Mouse (Mus musculus): ENCODE data around the gene Cnbp. TPM values are rescaled to one million over a fixed set of nuclear protein-coding genes. Genes with fewer than 3 reads are reported as not detected.

The Cnbp gene
- polyA plus RNA-seq, 1 experiment from 2014 or later = 1,199 TPM

DNA sequence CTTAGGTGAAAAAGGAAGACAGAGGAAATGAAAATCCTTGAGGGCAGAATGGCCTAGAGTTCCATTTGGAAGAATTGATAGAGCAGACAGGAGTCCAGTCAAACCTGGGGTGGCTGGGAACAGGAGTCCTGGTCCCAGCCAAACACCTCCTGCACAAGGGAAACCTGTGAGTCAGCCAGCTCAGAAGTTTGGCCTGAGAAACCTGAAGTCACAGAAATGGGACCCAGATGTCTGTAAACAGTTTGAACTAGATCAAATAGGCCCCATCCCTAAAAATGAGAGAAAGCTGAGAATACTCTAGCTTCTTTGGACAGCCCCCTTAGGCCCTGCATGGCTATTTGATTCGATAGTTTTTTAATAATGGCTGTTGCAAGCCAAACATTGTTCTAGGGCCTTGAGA is 38.2 kb downstream of the Cnbp start:
- H3K4me3 ChIP-seq (ENCODE audit: low read depth, low read length) = peak overlapping the region; percentile 84; the same call in 1 of the 2 replicates
- no peak overlapping the region for H3K9ac ChIP-seq (ENCODE audit: low read length)
- ATAC-seq (replicated peaks; ENCODE audit: low FRiP score, low TSS enrichment, low read depth) (no peak), DNase-seq (ENCODE audit: low spot score) (no peak)
- no peaks in the 10 kb centered on the region for H3K9me3 ChIP-seq (ENCODE audit: control insufficient read depth, low read length)
- H3K4me2 ChIP-seq (ENCODE audit: low read length) = peak overlapping the region; percentile 90
- peaks cover 10% of the 10 kb centered on the region for H3K4me1 ChIP-seq (replicated peaks; ENCODE audit: control insufficient read depth, insufficient read depth, low read length)
- H3K27me3 ChIP-seq (replicated peaks; ENCODE audit: control insufficient read depth, insufficient read depth, low read length) = no peaks in the 10 kb centered on the region
- 85% methylated on average over 1 of the region's 1 CpGs for WGBS
- H3K27ac ChIP-seq (ENCODE audit: low read depth) = no peak overlapping the region
- peaks cover 27% of the 10 kb centered on the region for H3K36me3 ChIP-seq (ENCODE audit: control insufficient read depth, insufficient read depth, low read length)

- Histone ChIP-seq H3K9me3 (ENCODE audit: control insufficient read depth, low read length) (no peaks in the 10 kb centered on the region), H3K4me3 (ENCODE audit: low read depth, low read length) (peak within 1 kb of the TSS; percentile 84), H3K4me2 (ENCODE audit: low read length) (peak within 1 kb of the TSS; percentile 90), H3K27me3 (replicated peaks; ENCODE audit: control insufficient read depth, insufficient read depth, low read length) (no peaks in the 10 kb centered on the region), H3K9ac (ENCODE audit: low read length) (peak within 1 kb of the TSS; percentile 71), H3K27ac (ENCODE audit: low read depth) (peak within 1 kb of the TSS; percentile 80), H3K4me1 (replicated peaks; ENCODE audit: control insufficient read depth, insufficient read depth, low read length) (peaks cover 12% of the 10 kb centered on the region), H3K36me3 (ENCODE audit: control insufficient read depth, insufficient read depth, low read length) (peaks cover 18% of the 10 kb centered on the region)
- DNase-seq (ENCODE audit: low spot score) (peak; percentile 96), ATAC-seq (replicated peaks; ENCODE audit: low FRiP score, low TSS enrichment, low read depth) (peak; percentile 97)
- WGBS = under 1% methylated on average over 44 of the region's 56 CpGs
Observed at GRCm38 (mm10) chr6:87811675-87812338, 39.1 kb downstream of the Cnbp start, which contains the start of gene Rab43. TSS of gene Rab43 (minus strand) at chr6:87812164.

DNA sequence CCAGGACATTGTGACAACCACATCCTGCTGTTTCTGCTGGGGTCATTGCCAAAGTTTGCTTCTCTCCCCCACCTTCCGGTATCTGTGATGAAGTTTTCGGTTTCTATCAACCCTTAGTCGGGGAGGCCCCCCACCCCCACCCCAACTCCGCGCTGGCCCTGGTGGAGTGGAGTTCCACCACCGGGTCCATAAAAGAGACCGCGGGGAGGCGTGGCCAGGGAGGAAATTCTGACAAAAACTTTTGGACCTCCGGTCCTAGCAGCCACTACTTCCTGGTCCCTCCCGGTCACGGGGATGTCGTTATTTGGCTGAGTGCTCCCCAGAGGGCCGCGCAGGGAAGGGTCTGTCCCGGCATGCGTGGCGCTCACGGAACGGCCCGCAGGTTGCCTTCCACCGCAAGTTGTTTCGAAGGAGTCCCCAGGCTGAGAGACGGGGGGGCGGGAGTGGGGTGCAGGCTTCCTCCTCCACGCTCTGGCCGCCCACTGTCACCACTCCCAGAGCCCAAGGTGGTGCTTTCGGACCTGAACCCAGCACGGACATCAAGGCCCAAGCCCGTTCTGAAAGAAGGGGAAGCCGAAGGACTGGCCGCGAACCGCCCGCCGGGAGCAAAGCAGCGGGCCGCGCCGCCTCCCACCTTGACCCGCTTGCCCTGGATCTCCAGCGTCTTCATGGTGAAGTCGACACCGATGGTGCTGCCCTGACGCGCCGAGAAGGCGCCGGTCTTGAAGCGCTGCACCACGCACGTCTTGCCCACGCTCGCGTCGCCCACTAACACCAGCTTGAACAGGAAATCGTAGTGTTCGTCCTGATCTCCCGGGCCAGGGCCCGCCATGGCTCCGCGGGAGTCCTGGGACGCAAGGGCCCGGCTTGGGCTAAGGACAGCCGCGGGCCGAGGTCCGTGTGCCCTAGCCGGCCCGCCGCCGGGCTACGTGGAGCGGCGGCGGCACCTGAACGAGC is 39.9 kb downstream of the Cnbp start:
- Histone ChIP-seq H3K36me3 (ENCODE audit: control insufficient read depth, insufficient read depth, low read length) (peaks cover 10% of the 10 kb centered on the region), H3K9ac (ENCODE audit: low read length) (peak overlapping the region; percentile 71), H3K4me3 (ENCODE audit: low read depth, low read length) (peak overlapping the region; percentile 84), H3K4me2 (ENCODE audit: low read length) (peak overlapping the region; percentile 90), H3K27ac (ENCODE audit: low read depth) (peak overlapping the region; percentile 80), H3K9me3 (ENCODE audit: control insufficient read depth, low read length) (no peaks in the 10 kb centered on the region), H3K4me1 (replicated peaks; ENCODE audit: control insufficient read depth, insufficient read depth, low read length) (peaks cover 13% of the 10 kb centered on the region), H3K27me3 (replicated peaks; ENCODE audit: control insufficient read depth, insufficient read depth, low read length) (no peaks in the 10 kb centered on the region)
- ATAC-seq (replicated peaks; ENCODE audit: low FRiP score, low TSS enrichment, low read depth) (peak; percentile 75), DNase-seq (ENCODE audit: low spot score) (peak; percentile 84)
- under 1% methylated on average over 77 of the region's 77 CpGs for whole genome bisulfite sequencing

DNA sequence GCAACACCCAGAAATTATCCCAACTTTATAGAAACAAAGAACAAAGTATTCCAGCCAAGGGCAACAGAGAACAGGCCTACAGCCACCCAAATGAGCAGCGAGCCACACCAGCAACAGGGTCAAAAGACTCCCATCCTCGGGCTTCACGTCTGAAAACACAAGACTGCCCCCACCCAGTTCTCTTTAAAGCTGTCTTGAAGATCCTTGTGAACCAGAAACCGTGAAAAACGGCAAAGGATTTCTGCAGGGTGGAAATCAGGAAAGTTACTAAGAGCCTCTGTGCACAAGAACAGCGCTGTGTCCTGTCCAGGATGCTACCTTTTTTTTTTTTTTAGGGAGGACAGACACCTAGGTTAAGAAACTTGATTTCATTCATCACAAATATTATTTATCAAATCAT is 40.6 kb downstream of the Cnbp start:
- Histone ChIP-seq H3K9ac (ENCODE audit: low read length) (no peak overlapping the region; the same call in 1 of the 2 replicates), H3K4me3 (ENCODE audit: low read depth, low read length) (peak overlapping the region; percentile 84), H3K27me3 (replicated peaks; ENCODE audit: control insufficient read depth, insufficient read depth, low read length) (no peaks in the 10 kb centered on the region), H3K36me3 (ENCODE audit: control insufficient read depth, insufficient read depth, low read length) (peaks cover 6% of the 10 kb centered on the region; the same call in 1 of the 2 replicates), H3K27ac (ENCODE audit: low read depth) (no peak overlapping the region), H3K4me2 (ENCODE audit: low read length) (peak overlapping the region; percentile 90), H3K9me3 (ENCODE audit: control insufficient read depth, low read length) (no peaks in the 10 kb centered on the region), H3K4me1 (replicated peaks; ENCODE audit: control insufficient read depth, insufficient read depth, low read length) (peaks cover 13% of the 10 kb centered on the region)
- WGBS = 42% methylated on average over 6 of the region's 6 CpGs
- no peak for DNase-seq (ENCODE audit: low spot score)
- ATAC-seq (replicated peaks; ENCODE audit: low FRiP score, low TSS enrichment, low read depth) = no peak

- Histone ChIP-seq H3K4me3 (ENCODE audit: low read depth, low read length) (no peak overlapping the region), H3K27me3 (replicated peaks; ENCODE audit: control insufficient read depth, insufficient read depth, low read length) (no peaks in the 10 kb centered on the region), H3K4me1 (replicated peaks; ENCODE audit: control insufficient read depth, insufficient read depth, low read length) (peaks cover 13% of the 10 kb centered on the region), H3K4me2 (ENCODE audit: low read length) (peak overlapping the region; percentile 90), H3K9me3 (ENCODE audit: control insufficient read depth, low read length) (no peaks in the 10 kb centered on the region), H3K27ac (ENCODE audit: low read depth) (no peak overlapping the region), H3K36me3 (ENCODE audit: control insufficient read depth, insufficient read depth, low read length) (peaks cover 4% of the 10 kb centered on the region; the same call in 1 of the 2 replicates), H3K9ac (ENCODE audit: low read length) (no peak overlapping the region)
- DNase-seq (ENCODE audit: low spot score) (no peak), ATAC-seq (replicated peaks; ENCODE audit: low FRiP score, low TSS enrichment, low read depth) (no peak)
- WGBS = 92% methylated on average over 6 of the region's 6 CpGs
Observed at GRCm38 (mm10) chr6:87809651-87810161, 41.2 kb downstream of the Cnbp start.

GRCm38 (mm10) chr6:87809144-87809543 is 41.8 kb downstream of the Cnbp start:
- H3K27ac ChIP-seq (ENCODE audit: low read depth) = no peak overlapping the region

DNA sequence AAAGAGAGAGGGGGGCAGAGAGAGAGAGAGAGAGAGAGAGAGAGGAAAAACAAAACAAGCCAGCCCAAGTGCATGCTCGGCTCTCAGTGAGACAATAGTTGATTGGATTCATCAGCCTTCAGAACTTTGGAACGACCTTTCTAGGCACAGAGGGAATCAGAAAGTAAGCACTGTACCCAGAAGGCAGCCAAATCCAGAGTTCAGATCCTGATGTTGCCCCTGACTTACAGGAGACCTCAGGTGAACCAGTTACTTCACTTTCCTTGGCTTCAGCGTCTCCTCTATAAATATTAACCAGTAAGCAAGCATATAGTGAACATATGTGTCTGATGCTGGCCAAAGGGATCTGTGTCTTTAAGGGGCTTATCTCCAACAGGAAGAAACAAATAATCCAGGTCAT is 42.4 kb downstream of the Cnbp start:
- H3K27ac ChIP-seq (ENCODE audit: low read depth) = no peak overlapping the region
- peaks cover 13% of the 10 kb centered on the region for H3K4me1 ChIP-seq (replicated peaks; ENCODE audit: control insufficient read depth, insufficient read depth, low read length)
- 71% methylated on average over 3 of the region's 3 CpGs for WGBS
- H3K27me3 ChIP-seq (replicated peaks; ENCODE audit: control insufficient read depth, insufficient read depth, low read length) = no peaks in the 10 kb centered on the region
- H3K9ac ChIP-seq (ENCODE audit: low read length) = no peak overlapping the region
- H3K9me3 ChIP-seq (ENCODE audit: control insufficient read depth, low read length) = no peaks in the 10 kb centered on the region
- ATAC-seq (replicated peaks; ENCODE audit: low FRiP score, low TSS enrichment, low read depth) (no peak), DNase-seq (ENCODE audit: low spot score) (no peak)
- no peak overlapping the region for H3K4me2 ChIP-seq (ENCODE audit: low read length)
- H3K36me3 ChIP-seq (ENCODE audit: control insufficient read depth, insufficient read depth, low read length) = no peaks in the 10 kb centered on the region; the same call in 1 of the 2 replicates
- no peak overlapping the region for H3K4me3 ChIP-seq (ENCODE audit: low read depth, low read length)

More at GRCm38 (mm10) chr6:87809144-87809543, 41.8 kb downstream of the Cnbp start:
- H3K4me2 ChIP-seq (ENCODE audit: low read length) = no peak overlapping the region
- peaks cover 13% of the 10 kb centered on the region for H3K4me1 ChIP-seq (replicated peaks; ENCODE audit: control insufficient read depth, insufficient read depth, low read length)
- no peak overlapping the region for H3K9ac ChIP-seq (ENCODE audit: low read length)
- no peaks in the 10 kb centered on the region; the same call in 1 of the 2 replicates for H3K36me3 ChIP-seq (ENCODE audit: control insufficient read depth, insufficient read depth, low read length)
- H3K27me3 ChIP-seq (replicated peaks; ENCODE audit: control insufficient read depth, insufficient read depth, low read length) = no peaks in the 10 kb centered on the region
- H3K9me3 ChIP-seq (ENCODE audit: control insufficient read depth, low read length) = no peaks in the 10 kb centered on the region
- ATAC-seq (replicated peaks; ENCODE audit: low FRiP score, low TSS enrichment, low read depth) = no peak
- no peak overlapping the region for H3K4me3 ChIP-seq (ENCODE audit: low read depth, low read length)
- DNase-seq (ENCODE audit: low spot score) = no peak
- WGBS = 91% methylated on average over 2 of the region's 2 CpGs

GRCm38 (mm10) chr6:87807735-87808440 is 43.0 kb downstream of the Cnbp start:
- H3K27ac ChIP-seq (ENCODE audit: low read depth) = no peak overlapping the region
- H3K36me3 ChIP-seq (ENCODE audit: control insufficient read depth, insufficient read depth, low read length) = no peaks in the 10 kb centered on the region
- WGBS = 87% methylated on average over 4 of the region's 4 CpGs
- no peak for ATAC-seq (replicated peaks; ENCODE audit: low FRiP score, low TSS enrichment, low read depth)
- peaks cover 13% of the 10 kb centered on the region for H3K4me1 ChIP-seq (replicated peaks; ENCODE audit: control insufficient read depth, insufficient read depth, low read length)
- H3K9ac ChIP-seq (ENCODE audit: low read length) = no peak overlapping the region
- no peak overlapping the region for H3K4me3 ChIP-seq (ENCODE audit: low read depth, low read length)
- no peaks in the 10 kb centered on the region for H3K27me3 ChIP-seq (replicated peaks; ENCODE audit: control insufficient read depth, insufficient read depth, low read length)
- no peak for DNase-seq (ENCODE audit: low spot score)
- no peak overlapping the region for H3K4me2 ChIP-seq (ENCODE audit: low read length)
- no peaks in the 10 kb centered on the region for H3K9me3 ChIP-seq (ENCODE audit: control insufficient read depth, low read length)

All from intestine, embryonic 14.5 days (tissue).